9 mouse cellular contexts compared by ENCODE assay signal in genomic region chr15:86169817-86170110, GRCm38 (mm10). TPM values are rescaled to one million over a fixed set of nuclear protein-coding genes. Genes with fewer than 3 reads are reported as not detected.
A peak's percentile ranks its signal among the peaks of the same experiment; 100 is the strongest.
DNase-seq lines count a peak whose midpoint lies in the region; ATAC-seq and TF ChIP-seq lines count a peak whose summit lies in the region.
"Had no signal": no experiment of that assay in that cellular context is flagged by ENCODE, and none has a peak within 500 bp of the region (broad histone marks: within the 10 kb centered on the region; RNA-seq: fewer than 3 reads in every experiment).

No protein-coding gene starts in this region.

- no peak overlapping the region for H3K4me2 ChIP-seq in heart, embryonic 16.5 days (ENCODE audit: low read depth, low read length)
- H3K4me2 ChIP-seq: limb, embryonic 12.5 days had no signal

- no peaks in the 10 kb centered on the region for H3K27me3 ChIP-seq in heart, embryonic 16.5 days (ENCODE audit: control insufficient read depth, insufficient read depth, low read length)
- H3K27me3 ChIP-seq: limb, embryonic 12.5 days had no signal

- no peaks in the 10 kb centered on the region for H3K9me3 ChIP-seq in heart, embryonic 16.5 days (replicated peaks; ENCODE audit: control insufficient read depth, low read length)
- H3K9me3 ChIP-seq: limb, embryonic 12.5 days had no signal

- peaks cover 27% of the 10 kb centered on the region for H3K4me1 ChIP-seq in brown adipose tissue, adult 24 weeks (ENCODE audit: control insufficient read depth, insufficient read depth, insufficient read length, low read length)
- peaks cover 66% of the 10 kb centered on the region for H3K4me1 ChIP-seq in heart, embryonic 16.5 days (ENCODE audit: control insufficient read depth, insufficient read depth, low read length)

- no peak for ATAC-seq in heart, embryonic 16.5 days (replicated peaks; ENCODE audit: extremely low read depth, insufficient read depth, low FRiP score)
- ATAC-seq in inflammation-experienced regulatory T-cells, adult 6 months = no peak

- no peak for DNase-seq in layer of hippocampus, adult 2 months (ENCODE audit: low spot score in 2 of 2)
- DNase-seq in layer of hippocampus, postnatal 25 days (ENCODE audit: extremely low spot score in 1 of 2, low spot score in 1 of 2) = no peak
- peak; percentile 61 for DNase-seq in lung, postnatal 10 days
- no peak for DNase-seq in gastrocnemius, postnatal 10 days
- DNase-seq in adrenal gland, postnatal 10 days = no peak

- H3K36me3 ChIP-seq in heart, embryonic 16.5 days (ENCODE audit: control insufficient read depth, insufficient read depth) = peaks cover 4% of the 10 kb centered on the region; the same call in 1 of the 2 replicates

- 60% methylated on average over 4 of the region's 4 CpGs for WGBS in heart, embryonic 16.5 days

- peak overlapping the region; percentile 82 for H3K27ac ChIP-seq in layer of hippocampus, adult 2 months
- H3K27ac ChIP-seq in brown adipose tissue, adult 24 weeks (replicated peaks; ENCODE audit: low read depth, low read length) = peak overlapping the region; percentile 86
- H3K27ac ChIP-seq in heart, embryonic 16.5 days (ENCODE audit: low read length) = peak overlapping the region; percentile 49
- H3K27ac ChIP-seq: limb, embryonic 12.5 days had no signal

- 0 out of 2 replicates have a peak overlapping the region, but pooled peaks have one; percentile 5 for H3K9ac ChIP-seq in heart, embryonic 16.5 days (ENCODE audit: low read length)
- H3K9ac ChIP-seq: limb, embryonic 12.5 days had no signal

- H3K4me3 ChIP-seq in layer of hippocampus, adult 2 months = no peak overlapping the region
- H3K4me3 ChIP-seq in brown adipose tissue, adult 24 weeks (ENCODE audit: insufficient read depth, low read depth, low read length) = no peak overlapping the region
- H3K4me3 ChIP-seq in heart, embryonic 16.5 days (ENCODE audit: low read length) = no peak overlapping the region
- H3K4me3 ChIP-seq: limb, embryonic 12.5 days had no signal

- no peak for TF ChIP-seq CTCF in layer of hippocampus, adult 2 months (conservative IDR thresholded peaks at IDR 0.05)

RNA-seq across cellular contexts. Expression of gene Cerk, which starts 16.2 kb away (rescaled TPM):
- total RNA-seq in layer of hippocampus, adult 2 months (2021) = 10 to 100 TPM; 41.6 to 43.0 TPM
- 10 to 100 TPM; 46.3 to 47.4 TPM for total RNA-seq in layer of hippocampus, postnatal 25 days (2021)
- 4.5 and 5.0 TPM in 2 replicates for polyA plus RNA-seq in brown adipose tissue, adult 24 weeks (2012; ENCODE audit: insufficient read depth, insufficient read length, missing spikeins)
- 18.7 and 19.3 TPM in 2 replicates for polyA plus RNA-seq in heart, embryonic 16.5 days (2015; fragmentation: Nextera tagmentation; extraction: Ambion mirVana)
- polyA plus RNA-seq in inflammation-experienced regulatory T-cells, adult 6 months (2017; shearing (Covaris generic)) = 1 to 10 TPM; 2.3 to 6.6 (median 5.9) TPM
- 1 to 10 TPM; 8.0 to 9.5 TPM for total RNA-seq in gastrocnemius, postnatal 10 days (2021)
- 10 to 100 TPM; 21.1 to 26.4 TPM for total RNA-seq in adrenal gland, postnatal 10 days (2021)

RNA-seq across cellular contexts. Expression of gene Tbc1d22a, which starts 44.5 kb away (rescaled TPM):
- 10 to 100 TPM; 33.2 to 34.7 TPM for total RNA-seq in layer of hippocampus, adult 2 months (2021)
- total RNA-seq in layer of hippocampus, postnatal 25 days (2021) = 10 to 100 TPM; 33.5 to 34.5 TPM
- polyA plus RNA-seq in brown adipose tissue, adult 24 weeks (2012; ENCODE audit: insufficient read depth, insufficient read length, missing spikeins) = 12.5 and 15.2 TPM in 2 replicates
- 11.5 and 12.6 TPM in 2 replicates for polyA plus RNA-seq in heart, embryonic 16.5 days (2015; fragmentation: Nextera tagmentation; extraction: Ambion mirVana)
- polyA plus RNA-seq in inflammation-experienced regulatory T-cells, adult 6 months (2017; shearing (Covaris generic)) = 10 to 100 TPM; 10.6 to 12.5 (median 11.6) TPM
- 10 to 100 TPM; 12.2 to 15.3 TPM for total RNA-seq in gastrocnemius, postnatal 10 days (2021)
- 10 to 100 TPM; 26.2 to 31.6 TPM for total RNA-seq in adrenal gland, postnatal 10 days (2021)
